ENCODE assay signal across 26 mouse cellular contexts in genomic region chr3:101694311-101694710, GRCm38 (mm10).
"Had no signal": no experiment of that assay in that cellular context is flagged by ENCODE, and none has a peak within 500 bp of the region (broad histone marks: within the 10 kb centered on the region; RNA-seq: fewer than 3 reads in every experiment).

No protein-coding gene starts in this region.

- ATAC-seq: hindbrain, postnatal 0 days; intestine, embryonic 16.5 days; liver, embryonic 12.5 days had no signal

- DNase-seq: gastrocnemius, postnatal 14 days; gastrocnemius, postnatal 36 days; heart, adult 11 months; heart, adult 2 months; heart, postnatal 14 days; heart, postnatal 36 days; kidney, adult 11 months; kidney, adult 2 months; kidney, adult 9 months; kidney, postnatal 14 days; kidney, postnatal 36 days; layer of hippocampus, adult 9-11 months; layer of hippocampus, postnatal 36 days; left cerebral cortex, postnatal 4 days had no signal

- H3K36me3 ChIP-seq: heart, embryonic 13.5 days; heart, embryonic 15.5 days; hindbrain, embryonic 13.5 days; hindbrain, embryonic 15.5 days; kidney, embryonic 15.5 days; limb, embryonic 13.5 days; limb, embryonic 15.5 days; liver, embryonic 12.5 days had no signal

- H3K9me3 ChIP-seq: heart, embryonic 13.5 days; heart, embryonic 15.5 days; hindbrain, embryonic 13.5 days; hindbrain, embryonic 15.5 days; limb, embryonic 13.5 days; limb, embryonic 15.5 days; liver, embryonic 12.5 days had no signal

- H3K27ac ChIP-seq: heart, adult 2 months; heart, embryonic 13.5 days; heart, embryonic 15.5 days; hindbrain, embryonic 13.5 days; hindbrain, embryonic 15.5 days; hindbrain, postnatal 0 days; kidney, embryonic 15.5 days; kidney, postnatal 0 days; limb, embryonic 13.5 days; limb, embryonic 15.5 days; liver, embryonic 12.5 days; liver, embryonic 14.5 days had no signal

- H3K27me3 ChIP-seq: heart, embryonic 13.5 days; heart, embryonic 15.5 days; hindbrain, embryonic 13.5 days; hindbrain, embryonic 15.5 days; kidney, embryonic 15.5 days; limb, embryonic 13.5 days; limb, embryonic 15.5 days; liver, embryonic 12.5 days had no signal

- H3K4me3 ChIP-seq: heart, adult 2 months; heart, embryonic 13.5 days; heart, embryonic 15.5 days; hindbrain, embryonic 13.5 days; hindbrain, embryonic 15.5 days; kidney, embryonic 15.5 days; limb, embryonic 13.5 days; limb, embryonic 15.5 days; liver, embryonic 12.5 days had no signal

- H3K4me1 ChIP-seq: heart, embryonic 15.5 days; hindbrain, embryonic 13.5 days; hindbrain, embryonic 15.5 days; kidney, embryonic 15.5 days; limb, embryonic 15.5 days; liver, embryonic 12.5 days had no signal
